Mouse (Mus musculus): ENCODE results near the gene Krtap19-9b. TPM values are rescaled to one million over a fixed set of nuclear protein-coding genes. Genes with fewer than 3 reads are reported as not detected.

Gene Krtap19-9b
- total RNA-seq (2014; fragmentation: Nextera tagmentation): not detected in 2 replicates
- not detected in 2 replicates for total RNA-seq (2017)
- polyA plus RNA-seq (2012): not detected in 2 replicates

GRCm38 (mm10) chr16:88932165-88932564, at the start of gene Krtap19-9b:
TSS of gene Krtap19-9b (minus strand) at chr16:88932265.
- TF ChIP-seq CTCF (IDR thresholded peaks at IDR 0.05; ENCODE audit: low read depth, low read length) (no peak), GATA2 (IDR thresholded peaks at IDR 0.05; ENCODE audit: borderline replicate concordance, low read depth, low read length) (no peak), TAL1 (conservative IDR thresholded peaks at IDR 0.05; ENCODE audit: low read depth, low read length) (no peak), POLR2AphosphoS5 (IDR thresholded peaks at IDR 0.05; ENCODE audit: insufficient replicate concordance, low read depth, low read length) (no peak), GATA1 (IDR thresholded peaks at IDR 0.05; ENCODE audit: borderline replicate concordance, low read length) (no peak)
- ATAC-seq (ENCODE audit: extremely low read depth, insufficient number of reproducible peaks, low FRiP score, poor library complexity, severe bottlenecking): no peak
- DNase-seq (ENCODE audit: low spot score): no peak

DNA sequence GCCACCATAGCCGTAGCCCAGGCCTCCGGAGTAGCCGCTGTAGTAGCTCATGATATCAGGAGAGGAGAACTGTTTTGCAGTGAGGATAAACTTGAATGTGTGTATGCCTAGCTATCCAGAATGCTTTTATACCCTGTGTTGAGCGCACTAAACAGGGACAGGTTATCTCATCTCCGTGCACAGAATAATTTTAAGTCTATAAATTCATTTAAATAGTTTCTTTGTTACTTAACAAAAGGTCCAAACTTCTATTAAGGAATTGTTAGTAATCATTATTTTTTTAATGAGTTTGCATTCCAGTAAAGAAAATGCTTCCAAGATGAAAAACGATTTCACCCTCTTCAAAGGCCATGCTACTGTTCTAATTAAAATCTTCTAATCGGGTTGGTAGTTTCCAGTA, 30.7 kb upstream of the Krtap19-9b start, which contains the start of gene Krtap16-3:
Gene Krtap16-3 (minus strand): TSS at position 101 of the 400 bp plus-strand sequence.
- H3K4me1 ChIP-seq (ENCODE audit: insufficient read depth, low read depth, low read length): no peaks in the 10 kb centered on the region
- H3K36me3 ChIP-seq (replicated peaks): no peaks in the 10 kb centered on the region
- no peak within 1 kb of the TSS for H3K4me3 ChIP-seq (ENCODE audit: low read depth, low read length)
- H3K27me3 ChIP-seq (ENCODE audit: insufficient read depth, low read length): no peaks in the 10 kb centered on the region
- no peak for TF ChIP-seq TAL1 (conservative IDR thresholded peaks at IDR 0.05; ENCODE audit: low read depth, low read length)
- TF ChIP-seq GATA2 (IDR thresholded peaks at IDR 0.05; ENCODE audit: borderline replicate concordance, low read depth, low read length): no peak
- TF ChIP-seq CTCF (IDR thresholded peaks at IDR 0.05; ENCODE audit: low read depth, low read length): no peak
- no peak for TF ChIP-seq POLR2AphosphoS5 (IDR thresholded peaks at IDR 0.05; ENCODE audit: insufficient replicate concordance, low read depth, low read length)
- TF ChIP-seq GATA1 (IDR thresholded peaks at IDR 0.05; ENCODE audit: borderline replicate concordance, low read length): no peak
- ATAC-seq (ENCODE audit: extremely low read depth, insufficient number of reproducible peaks, low FRiP score, poor library complexity, severe bottlenecking) (no peak), DNase-seq (ENCODE audit: low spot score) (no peak)
- H3K9me3 ChIP-seq (replicated peaks): peaks cover 11% of the 10 kb centered on the region

More at GRCm38 (mm10) chr16:88932165-88932564, at the start of gene Krtap19-9b:
- H3K9me3 ChIP-seq (replicated peaks): peaks cover 11% of the 10 kb centered on the region
- no peaks in the 10 kb centered on the region for H3K36me3 ChIP-seq (replicated peaks)
- H3K4me1 ChIP-seq (ENCODE audit: insufficient read depth, low read depth, low read length): no peaks in the 10 kb centered on the region
- H3K27me3 ChIP-seq (ENCODE audit: insufficient read depth, low read length): no peaks in the 10 kb centered on the region
- no peak within 1 kb of the TSS for H3K4me3 ChIP-seq (ENCODE audit: low read depth, low read length)

DNA sequence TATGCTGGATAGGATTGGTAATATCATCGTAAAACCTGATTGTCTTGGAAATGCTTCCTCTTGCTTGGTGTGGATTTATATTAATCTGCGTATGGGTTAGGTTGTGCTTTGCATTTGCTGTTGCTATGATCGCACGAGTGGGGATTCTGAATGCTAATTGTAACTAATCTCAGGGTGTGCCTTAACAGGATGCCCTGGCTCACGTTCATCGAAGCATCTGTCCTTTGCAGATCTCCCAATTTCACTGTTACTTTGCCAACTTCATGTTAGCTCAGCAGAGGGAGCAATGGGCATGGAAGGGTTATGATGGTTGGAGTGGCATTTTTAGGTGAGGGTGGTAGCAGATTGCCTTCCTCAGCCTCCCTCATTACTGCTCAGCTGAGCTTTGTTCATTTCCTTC, 9.0 kb upstream of the Krtap19-9b start:
- H3K27me3 ChIP-seq (ENCODE audit: insufficient read depth, low read length): no peaks in the 10 kb centered on the region
- TF ChIP-seq GATA2 (IDR thresholded peaks at IDR 0.05; ENCODE audit: borderline replicate concordance, low read depth, low read length) (no peak), TAL1 (conservative IDR thresholded peaks at IDR 0.05; ENCODE audit: low read depth, low read length) (no peak), POLR2AphosphoS5 (IDR thresholded peaks at IDR 0.05; ENCODE audit: insufficient replicate concordance, low read depth, low read length) (no peak), GATA1 (IDR thresholded peaks at IDR 0.05; ENCODE audit: borderline replicate concordance, low read length) (no peak), CTCF (IDR thresholded peaks at IDR 0.05; ENCODE audit: low read depth, low read length) (no peak)
- DNase-seq (ENCODE audit: low spot score): no peak
- ATAC-seq (ENCODE audit: extremely low read depth, insufficient number of reproducible peaks, low FRiP score, poor library complexity, severe bottlenecking): no peak
- no peak overlapping the region for H3K4me3 ChIP-seq (ENCODE audit: low read depth, low read length)
- no peaks in the 10 kb centered on the region for H3K36me3 ChIP-seq (replicated peaks)
- H3K4me1 ChIP-seq (ENCODE audit: insufficient read depth, low read depth, low read length): no peaks in the 10 kb centered on the region
- peaks cover 4% of the 10 kb centered on the region for H3K9me3 ChIP-seq (replicated peaks)

DNA sequence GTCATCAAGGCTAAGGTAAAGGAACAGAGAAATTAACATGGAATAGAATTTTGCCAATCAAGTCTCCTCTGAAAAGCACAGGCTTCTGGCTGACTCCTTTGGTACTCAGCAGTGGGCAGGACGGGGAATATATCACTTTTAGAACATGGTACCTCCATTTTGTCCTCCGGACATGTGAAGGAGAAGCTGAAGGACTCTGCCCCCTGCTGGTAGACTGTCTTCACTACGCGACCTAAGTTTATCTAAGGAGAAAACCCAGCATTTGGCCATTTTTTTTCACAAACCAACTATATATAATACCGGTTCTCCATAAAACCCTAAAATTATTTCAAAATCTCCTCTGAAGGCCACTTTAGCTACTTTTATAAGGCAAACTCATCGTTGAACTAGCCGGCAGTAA, 6.2 kb upstream of the Krtap19-9b start:
- Histone ChIP-seq H3K4me3 (ENCODE audit: low read depth, low read length) (no peak overlapping the region), H3K27me3 (ENCODE audit: insufficient read depth, low read length) (no peaks in the 10 kb centered on the region), H3K36me3 (replicated peaks) (no peaks in the 10 kb centered on the region), H3K9me3 (replicated peaks) (peaks cover 4% of the 10 kb centered on the region), H3K4me1 (ENCODE audit: insufficient read depth, low read depth, low read length) (no peaks in the 10 kb centered on the region)
- DNase-seq (ENCODE audit: low spot score) (no peak), ATAC-seq (ENCODE audit: extremely low read depth, insufficient number of reproducible peaks, low FRiP score, poor library complexity, severe bottlenecking) (no peak)
- no peak for TF ChIP-seq POLR2AphosphoS5 (IDR thresholded peaks at IDR 0.05; ENCODE audit: insufficient replicate concordance, low read depth, low read length)
- no peak for TF ChIP-seq GATA2 (IDR thresholded peaks at IDR 0.05; ENCODE audit: borderline replicate concordance, low read depth, low read length)
- no peak for TF ChIP-seq CTCF (IDR thresholded peaks at IDR 0.05; ENCODE audit: low read depth, low read length)
- TF ChIP-seq GATA1 (IDR thresholded peaks at IDR 0.05; ENCODE audit: borderline replicate concordance, low read length): no peak
- no peak for TF ChIP-seq TAL1 (conservative IDR thresholded peaks at IDR 0.05; ENCODE audit: low read depth, low read length)

- Histone ChIP-seq H3K27me3 (ENCODE audit: insufficient read depth, low read length) (no peaks in the 10 kb centered on the region), H3K4me3 (ENCODE audit: low read depth, low read length) (no peak within 1 kb of the TSS), H3K4me1 (ENCODE audit: insufficient read depth, low read depth, low read length) (no peaks in the 10 kb centered on the region), H3K9me3 (replicated peaks) (peaks cover 14% of the 10 kb centered on the region), H3K36me3 (replicated peaks) (no peaks in the 10 kb centered on the region)
- no peak for DNase-seq (ENCODE audit: low spot score)
- no peak for ATAC-seq (ENCODE audit: extremely low read depth, insufficient number of reproducible peaks, low FRiP score, poor library complexity, severe bottlenecking)
- TF ChIP-seq CTCF (IDR thresholded peaks at IDR 0.05; ENCODE audit: low read depth, low read length) (no peak), GATA1 (IDR thresholded peaks at IDR 0.05; ENCODE audit: borderline replicate concordance, low read length) (no peak), GATA2 (IDR thresholded peaks at IDR 0.05; ENCODE audit: borderline replicate concordance, low read depth, low read length) (no peak), TAL1 (conservative IDR thresholded peaks at IDR 0.05; ENCODE audit: low read depth, low read length) (no peak), POLR2AphosphoS5 (IDR thresholded peaks at IDR 0.05; ENCODE audit: insufficient replicate concordance, low read depth, low read length) (no peak)
These were observed 35.7 kb downstream of the Krtap19-9b start, which contains the start of gene Krtap19-5 for GRCm38 (mm10) chr16:88896357-88896756. TSS of gene Krtap19-5 (minus strand) at chr16:88896457.

GRCm38 (mm10) chr16:88886870-88887269, 45.2 kb downstream of the Krtap19-9b start:
- ATAC-seq (ENCODE audit: extremely low read depth, insufficient number of reproducible peaks, low FRiP score, poor library complexity, severe bottlenecking) (no peak), DNase-seq (ENCODE audit: low spot score) (no peak)
- H3K4me3 ChIP-seq (ENCODE audit: low read depth, low read length): no peak overlapping the region
- H3K36me3 ChIP-seq (replicated peaks): no peaks in the 10 kb centered on the region
- no peaks in the 10 kb centered on the region for H3K27me3 ChIP-seq (ENCODE audit: insufficient read depth, low read length)
- TF ChIP-seq GATA2 (IDR thresholded peaks at IDR 0.05; ENCODE audit: borderline replicate concordance, low read depth, low read length): no peak
- no peak for TF ChIP-seq TAL1 (conservative IDR thresholded peaks at IDR 0.05; ENCODE audit: low read depth, low read length)
- TF ChIP-seq POLR2AphosphoS5 (IDR thresholded peaks at IDR 0.05; ENCODE audit: insufficient replicate concordance, low read depth, low read length): no peak
- no peak for TF ChIP-seq GATA1 (IDR thresholded peaks at IDR 0.05; ENCODE audit: borderline replicate concordance, low read length)
- TF ChIP-seq CTCF (IDR thresholded peaks at IDR 0.05; ENCODE audit: low read depth, low read length): no peak
- H3K9me3 ChIP-seq (replicated peaks): peaks cover 3% of the 10 kb centered on the region
- H3K4me1 ChIP-seq (ENCODE audit: insufficient read depth, low read depth, low read length): no peaks in the 10 kb centered on the region
